Mouse (Mus musculus): ENCODE measurements around the gene Ncf2.

- TF ChIP-seq POLR2A (IDR thresholded peaks at IDR 0.05; ENCODE audit: insufficient read length, low read depth) (no peak), E2F4 (IDR thresholded peaks at IDR 0.05; ENCODE audit: insufficient read depth) (no peak), USF1 (IDR thresholded peaks at IDR 0.05; ENCODE audit: low read depth) (no peak), POLR2AphosphoS2 (IDR thresholded peaks at IDR 0.05; ENCODE audit: insufficient read length, low read depth) (no peak), MAX (IDR thresholded peaks at IDR 0.05; ENCODE audit: low read depth) (no peak), SRF (IDR thresholded peaks at IDR 0.05; ENCODE audit: control insufficient read depth, insufficient read length, low read depth) (no peak), MYOD1 (IDR thresholded peaks at IDR 0.05; ENCODE audit: control insufficient read depth in 1 of 3, insufficient read length in 2 of 3, low read depth in 2 of 3) (no peak), REST (IDR thresholded peaks at IDR 0.05; ENCODE audit: insufficient read depth, insufficient read length) (no peak)
These were observed 40.3 kb downstream of the Ncf2 start for GRCm38 (mm10) chr1:152840343-152840742.
